Mouse (Mus musculus) intestine, embryonic 15.5 days (tissue): ENCODE measurements around the gene Mef2c. TPM values are rescaled to one million over a fixed set of nuclear protein-coding genes. Genes with fewer than 3 reads are reported as not detected.

ENCODE experiments used
- ATAC-seq: fragments of 200-750 bp; cut with Nextera tagmentation; 2 replicates; pipeline ENCODE4 v1.8.0; 2017; ENCODE audit warnings: moderate TSS enrichment, moderate library complexity
- H3K27ac ChIP-seq: fragments of 300-500 bp; sonication (generic); 2 replicates; pipeline ENCODE4 v1.5.1; 2015; ENCODE audit warnings: mild to moderate bottlenecking, inconsistent platforms
- H3K27me3 ChIP-seq: fragments of 300-500 bp; sonication (generic); replicated peaks from 2 replicates; pipeline ENCODE4 v1.6.1; 2015; ENCODE audit warnings: inconsistent platforms
- H3K36me3 ChIP-seq: fragments of 300-500 bp; sonication (generic); 2 replicates; pipeline ENCODE4 v1.6.1; 2015; ENCODE audit warnings: inconsistent platforms
- H3K4me1 ChIP-seq: fragments of 300-500 bp; sonication (generic); replicated peaks from 2 replicates; pipeline ENCODE4 v1.6.1; 2015; ENCODE audit warnings: inconsistent platforms
- H3K4me2 ChIP-seq: fragments of 300-500 bp; sonication (generic); replicated peaks from 2 replicates; pipeline ENCODE4 v1.6.1; 2015; ENCODE audit warnings: mild to moderate bottlenecking, inconsistent platforms
- H3K4me3 ChIP-seq: fragments of 300-500 bp; sonication (generic); replicated peaks from 2 replicates; pipeline ENCODE4 v1.5.1; 2015; ENCODE audit warnings: inconsistent platforms
- H3K9ac ChIP-seq: fragments of 300-500 bp; sonication (generic); 2 replicates; pipeline ENCODE4 v1.6.1; 2015; ENCODE audit warnings: inconsistent platforms
- H3K9me3 ChIP-seq: fragments of 300-500 bp; sonication (generic); 2 replicates; pipeline ENCODE4 v1.6.1; 2016; ENCODE audit warnings: inconsistent platforms
- WGBS: fragments of 180-500 bp; shearing (Covaris S2); methylation state at CpG from one replicate; pipeline ENCODE4 v1.1.7; 2015; 5-methylcytosine and 5-hydroxymethylcytosine counted together
- polyA plus RNA-seq: library from polyadenylated mRNA; unstranded; fragments of >200 nt; fragmentation: Nextera tagmentation; extraction: Ambion mirVana; gene quantifications from 2 replicates; pipeline ENCODE4 v1.2.1, GENCODE M21; 2015

The Mef2c gene
- polyA plus RNA-seq, 1 experiment from 2014 or later = 39.1 TPM

GRCm38 (mm10) chr13:83492051-83492450 lies 11.8 kb upstream of the Mef2c start:
- WGBS = 75% methylated on average over 3 of the region's 3 CpGs
- Histone ChIP-seq H3K4me2 (no peak overlapping the region), H3K27ac (no peak overlapping the region), H3K9ac (no peak overlapping the region), H3K27me3 (no peaks in the 10 kb centered on the region), H3K36me3 (no peaks in the 10 kb centered on the region), H3K9me3 (no peaks in the 10 kb centered on the region), H3K4me1 (no peaks in the 10 kb centered on the region), H3K4me3 (no peak overlapping the region)
- ATAC-seq = no peak

GRCm38 (mm10) chr13:83497708-83498107 lies 6.1 kb upstream of the Mef2c start:
- no peak overlapping the region for H3K27ac ChIP-seq
- no peaks in the 10 kb centered on the region for H3K9me3 ChIP-seq
- H3K27me3 ChIP-seq = no peaks in the 10 kb centered on the region
- no peaks in the 10 kb centered on the region for H3K4me1 ChIP-seq
- no peak overlapping the region for H3K4me2 ChIP-seq
- no peak overlapping the region for H3K4me3 ChIP-seq
- H3K9ac ChIP-seq = no peak overlapping the region
- WGBS = 93% methylated on average over 3 of the region's 3 CpGs
- H3K36me3 ChIP-seq = no peaks in the 10 kb centered on the region
- no peak for ATAC-seq

GRCm38 (mm10) chr13:83499526-83499925 lies 4.3 kb upstream of the Mef2c start:
- ATAC-seq = peak; percentile 81
- 72% methylated on average over 4 of the region's 4 CpGs for WGBS
- no peaks in the 10 kb centered on the region for H3K9me3 ChIP-seq

GRCm38 (mm10) chr13:83507687-83508086 lies 3.9 kb downstream of the Mef2c start:
- Histone ChIP-seq H3K27ac (no peak overlapping the region), H3K4me3 (no peak overlapping the region), H3K9me3 (no peaks in the 10 kb centered on the region), H3K4me1 (no peaks in the 10 kb centered on the region), H3K36me3 (no peaks in the 10 kb centered on the region), H3K9ac (no peak overlapping the region), H3K4me2 (no peak overlapping the region), H3K27me3 (no peaks in the 10 kb centered on the region)
- 86% methylated on average over 1 of the region's 1 CpGs for WGBS
- no peak for ATAC-seq

More at GRCm38 (mm10) chr13:83499526-83499925, 4.3 kb upstream of the Mef2c start:
- Histone ChIP-seq H3K27ac (no peak overlapping the region), H3K9ac (no peak overlapping the region), H3K27me3 (no peaks in the 10 kb centered on the region), H3K36me3 (no peaks in the 10 kb centered on the region), H3K4me1 (no peaks in the 10 kb centered on the region), H3K4me3 (no peak overlapping the region), H3K4me2 (no peak overlapping the region)

GRCm38 (mm10) chr13:83515013-83515547 lies 11.2 kb downstream of the Mef2c start:
- no peak overlapping the region for H3K27ac ChIP-seq
- H3K36me3 ChIP-seq = no peaks in the 10 kb centered on the region
- no peak overlapping the region for H3K4me2 ChIP-seq
- no peaks in the 10 kb centered on the region for H3K9me3 ChIP-seq
- no peak overlapping the region for H3K4me3 ChIP-seq
- H3K9ac ChIP-seq = no peak overlapping the region
- no peaks in the 10 kb centered on the region for H3K27me3 ChIP-seq
- no peaks in the 10 kb centered on the region for H3K4me1 ChIP-seq
- no peak for ATAC-seq
- WGBS = 45% methylated on average over 4 of the region's 4 CpGs

GRCm38 (mm10) chr13:83517660-83518609 lies 14.1 kb downstream of the Mef2c start:
- under 1% methylated on average over 26 of the region's 27 CpGs for WGBS
- peak overlapping the region; percentile 51 for H3K27ac ChIP-seq

GRCm38 (mm10) chr13:83520807-83521206 lies 17.0 kb downstream of the Mef2c start:
- H3K36me3 ChIP-seq = no peaks in the 10 kb centered on the region
- H3K4me2 ChIP-seq = no peak overlapping the region
- ATAC-seq = no peak
- no peaks in the 10 kb centered on the region; the same call in 1 of the 2 replicates for H3K4me1 ChIP-seq
- WGBS = 68% methylated on average over 4 of the region's 4 CpGs
- no peaks in the 10 kb centered on the region for H3K27me3 ChIP-seq
- no peak overlapping the region for H3K27ac ChIP-seq
- H3K4me3 ChIP-seq = no peak overlapping the region
- H3K9me3 ChIP-seq = no peaks in the 10 kb centered on the region
- no peak overlapping the region for H3K9ac ChIP-seq

More at GRCm38 (mm10) chr13:83517660-83518609, 14.1 kb downstream of the Mef2c start:
- Histone ChIP-seq H3K4me2 (peak overlapping the region; percentile 74), H3K4me3 (peak overlapping the region; percentile 43), H3K4me1 (no peaks in the 10 kb centered on the region), H3K9ac (peak overlapping the region; percentile 47), H3K36me3 (no peaks in the 10 kb centered on the region), H3K27me3 (no peaks in the 10 kb centered on the region), H3K9me3 (no peaks in the 10 kb centered on the region)
- peak; percentile 93 for ATAC-seq

- H3K27me3 ChIP-seq = no peaks in the 10 kb centered on the region
- H3K4me1 ChIP-seq = no peaks in the 10 kb centered on the region; the same call in 1 of the 2 replicates
- H3K4me3 ChIP-seq = peak overlapping the region; percentile 54
- H3K9me3 ChIP-seq = no peaks in the 10 kb centered on the region
- H3K27ac ChIP-seq = peak overlapping the region; percentile 6; the same call in 1 of the 2 replicates
- no peaks in the 10 kb centered on the region for H3K36me3 ChIP-seq
- H3K9ac ChIP-seq = peak overlapping the region; percentile 48
- peak; percentile 78 for ATAC-seq
- WGBS = 3% methylated on average over 35 of the region's 35 CpGs
- H3K4me2 ChIP-seq = peak overlapping the region; percentile 77
Observed at GRCm38 (mm10) chr13:83523232-83523969, 19.6 kb downstream of the Mef2c start.

GRCm38 (mm10) chr13:83524159-83524901 lies 20.5 kb downstream of the Mef2c start:
- Histone ChIP-seq H3K9me3 (no peaks in the 10 kb centered on the region), H3K36me3 (no peaks in the 10 kb centered on the region), H3K4me2 (peak overlapping the region; percentile 77), H3K4me1 (no peaks in the 10 kb centered on the region; the same call in 1 of the 2 replicates), H3K9ac (peak overlapping the region; percentile 48), H3K4me3 (peak overlapping the region; percentile 54), H3K27ac (peak overlapping the region; percentile 71), H3K27me3 (no peaks in the 10 kb centered on the region)
- peak; percentile 85 for ATAC-seq
- under 1% methylated on average over 43 of the region's 43 CpGs for WGBS

- Histone ChIP-seq H3K9ac (0 out of 2 replicates have a peak overlapping the region, but pooled peaks have one; percentile 48), H3K27ac (0 out of 2 replicates have a peak overlapping the region, but pooled peaks have one; percentile 71), H3K4me3 (peak overlapping the region; percentile 54), H3K4me1 (no peaks in the 10 kb centered on the region; the same call in 1 of the 2 replicates), H3K36me3 (no peaks in the 10 kb centered on the region), H3K27me3 (no peaks in the 10 kb centered on the region), H3K4me2 (peak overlapping the region; percentile 77), H3K9me3 (no peaks in the 10 kb centered on the region)
- ATAC-seq = no peak
- WGBS = 9% methylated on average over 7 of the region's 7 CpGs
Observed at GRCm38 (mm10) chr13:83524902-83525715, 21.3 kb downstream of the Mef2c start.

- no peak overlapping the region for H3K27ac ChIP-seq
- H3K4me2 ChIP-seq = peak overlapping the region; percentile 77
- WGBS = 28% methylated on average over 2 of the region's 2 CpGs
- no peaks in the 10 kb centered on the region; the same call in 1 of the 2 replicates for H3K4me1 ChIP-seq
- H3K27me3 ChIP-seq = no peaks in the 10 kb centered on the region
- no peak for ATAC-seq
- no peaks in the 10 kb centered on the region for H3K9me3 ChIP-seq
- H3K9ac ChIP-seq = no peak overlapping the region
- H3K4me3 ChIP-seq = peak overlapping the region; percentile 54
- no peaks in the 10 kb centered on the region for H3K36me3 ChIP-seq
Observed at GRCm38 (mm10) chr13:83525716-83526005, 21.8 kb downstream of the Mef2c start.
